Mouse (Mus musculus): ENCODE data around the gene Tekt5.

Tekt5 gene

DNA sequence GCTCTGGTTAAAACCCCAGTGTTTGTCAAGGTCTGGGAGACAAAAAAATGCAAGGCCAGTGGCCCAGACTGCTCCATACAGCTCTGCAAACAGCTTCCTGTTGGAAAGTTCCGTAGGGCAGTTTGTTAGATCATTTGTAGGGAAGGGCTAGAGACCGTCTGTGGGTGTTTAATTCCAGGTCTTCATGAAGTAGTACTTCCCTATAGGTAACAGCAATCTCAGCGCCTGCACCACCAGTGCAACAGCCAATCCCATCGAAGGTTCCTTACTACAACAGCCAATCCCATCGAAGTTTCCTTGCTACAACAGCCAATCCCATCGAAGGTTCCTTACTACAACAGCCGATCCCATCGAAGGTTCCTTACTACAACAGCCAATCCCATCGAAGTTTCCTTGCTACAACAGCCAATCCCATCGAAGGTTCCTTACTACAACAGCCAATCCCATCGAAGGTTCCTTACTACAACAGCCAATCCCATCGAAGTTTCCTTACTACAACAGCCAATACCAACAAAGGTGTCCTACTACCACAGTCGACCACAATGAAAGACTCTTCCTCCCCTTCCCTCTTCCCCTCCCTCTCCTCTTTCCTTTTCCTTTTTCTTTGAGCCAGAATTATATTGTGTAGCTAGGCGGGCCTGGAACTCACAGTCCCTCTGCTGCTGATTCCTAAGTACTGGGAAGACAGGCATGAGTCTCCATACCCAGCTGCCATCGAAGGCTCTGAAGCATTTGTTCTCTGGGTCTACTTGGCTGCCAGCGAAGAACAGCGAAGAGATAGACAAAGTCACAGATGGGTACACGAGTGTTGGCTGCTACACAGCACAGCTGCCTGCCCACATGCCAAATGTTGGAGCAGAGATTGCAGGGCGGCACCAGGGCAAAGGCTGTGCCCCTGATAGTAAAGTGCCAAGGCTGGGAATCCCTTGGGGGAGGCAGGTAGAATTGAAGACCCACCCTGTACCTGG, 58.6 kb downstream of the Tekt5 start:
- no peak for DNase-seq (ENCODE audit: low spot score in 2 of 2)

DNA sequence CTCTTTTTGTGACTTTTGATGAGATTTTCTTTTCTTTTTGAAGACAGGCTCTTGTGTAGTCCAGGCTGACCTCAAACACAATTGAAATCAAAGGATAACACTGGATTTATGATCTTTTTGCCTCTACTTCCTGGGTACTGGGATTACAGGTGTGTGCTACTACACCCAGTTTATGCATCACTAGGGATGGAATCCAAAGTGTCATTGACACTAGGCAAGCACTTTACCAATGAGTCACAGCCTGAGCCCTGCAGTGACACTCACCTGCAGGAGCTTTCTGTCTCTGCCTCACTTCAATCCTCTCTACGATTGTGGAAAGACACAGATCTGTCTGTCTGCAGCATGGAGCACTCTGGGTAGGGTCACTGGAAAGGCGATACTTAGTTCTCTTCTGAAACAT, 59.3 kb downstream of the Tekt5 start:
- no peak for DNase-seq (ENCODE audit: low spot score in 2 of 2)

DNA sequence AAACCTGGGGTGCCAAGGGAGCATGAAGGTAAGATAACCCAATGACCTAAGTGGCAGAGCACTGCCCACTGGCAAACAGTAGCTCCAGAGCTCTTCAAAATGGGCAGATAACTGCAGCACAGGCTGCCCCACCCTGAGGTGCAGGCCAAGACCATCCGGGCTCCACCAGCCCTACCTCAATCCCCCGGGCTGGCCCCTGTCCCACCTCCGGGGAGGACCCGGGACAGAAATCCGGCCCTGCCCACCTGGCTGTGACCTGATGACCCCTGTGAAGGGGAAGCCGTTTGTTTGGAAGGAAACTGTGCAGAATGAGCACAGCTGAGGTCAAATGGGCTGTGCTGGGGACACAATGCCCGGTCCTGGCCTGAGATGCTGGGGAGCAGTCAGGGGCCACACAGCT, 62.6 kb downstream of the Tekt5 start:
- DNase-seq (ENCODE audit: low spot score in 2 of 2) = no peak

DNA sequence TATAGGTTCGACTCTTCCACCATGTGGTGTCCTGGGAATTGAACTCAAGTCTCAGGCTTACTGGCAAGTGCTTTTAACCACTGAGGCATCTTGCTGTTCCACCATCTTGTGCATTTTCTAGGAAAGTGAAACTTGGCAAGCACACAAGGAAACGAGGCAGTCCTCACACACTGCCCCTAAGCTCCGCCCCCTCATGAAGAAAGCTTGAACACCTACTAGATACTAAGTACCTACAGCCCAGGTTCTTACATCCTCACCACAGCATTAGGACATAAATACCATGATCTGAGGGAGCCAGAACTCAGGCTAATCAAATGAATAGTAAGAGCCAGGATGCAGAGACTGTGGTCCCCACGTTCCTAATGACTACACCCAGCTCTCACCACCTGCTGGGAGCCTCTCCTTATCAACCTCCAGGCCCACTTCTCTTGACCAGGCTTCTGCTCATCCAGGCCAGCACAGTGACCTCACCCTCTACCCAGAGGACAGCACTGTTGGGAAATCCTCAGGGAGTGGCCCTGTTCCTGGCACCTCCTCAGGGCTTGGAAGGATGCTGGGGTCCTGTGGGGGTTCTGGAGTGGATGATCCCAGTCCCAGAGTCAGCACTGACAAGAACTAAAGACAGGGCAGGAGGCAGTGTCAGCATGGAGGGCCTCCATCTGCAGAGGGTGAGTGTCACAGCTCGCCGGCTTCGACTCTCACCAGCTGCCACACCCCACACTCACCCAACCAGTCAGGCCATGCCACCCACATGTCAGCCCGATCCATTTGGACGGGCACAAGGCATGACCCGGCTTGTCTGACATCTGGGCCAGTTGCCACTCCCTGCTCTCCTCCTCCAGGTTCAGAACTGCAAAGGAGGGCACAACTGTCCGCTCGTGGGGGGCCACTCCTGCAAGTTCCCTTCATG, 64.4 kb downstream of the Tekt5 start:
- no peak for DNase-seq (ENCODE audit: low spot score in 2 of 2)

DNA sequence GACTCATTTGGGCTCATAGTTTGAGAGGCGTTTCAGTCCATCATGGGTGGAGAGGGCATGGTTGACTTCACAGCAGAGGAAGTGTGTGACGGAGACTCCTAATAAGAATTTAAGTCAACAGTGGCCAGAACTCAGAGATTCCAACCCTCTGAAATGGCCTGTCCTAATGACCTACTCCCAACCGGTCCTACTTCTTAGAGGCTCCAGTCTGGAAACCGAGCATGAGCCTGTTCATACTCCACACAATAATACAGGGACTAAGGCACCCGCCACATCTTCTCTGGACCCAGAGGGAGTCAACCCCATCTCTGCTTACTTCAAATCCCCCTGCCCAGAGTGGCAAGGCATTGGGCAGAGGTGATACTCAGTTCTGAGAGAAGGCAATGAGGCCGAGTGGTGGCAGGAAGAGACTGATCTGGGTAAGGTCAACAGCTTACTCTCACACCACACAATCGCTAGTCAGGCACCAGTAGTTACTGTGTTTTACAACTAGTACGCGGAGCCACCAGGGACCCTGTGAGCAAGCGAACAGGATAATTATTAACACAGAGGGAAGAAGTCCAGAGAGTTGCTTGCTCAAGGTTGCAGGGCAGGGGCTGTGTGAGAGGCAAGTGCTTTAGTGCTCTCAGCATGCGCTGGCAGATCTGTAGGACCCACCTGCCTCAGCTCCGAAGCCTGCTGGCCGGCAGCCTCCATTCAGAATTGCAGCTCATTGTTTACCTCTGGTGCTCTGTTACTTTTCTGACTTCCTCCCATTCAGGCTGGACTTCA, 67.5 kb downstream of the Tekt5 start:
- DNase-seq (ENCODE audit: low spot score in 2 of 2) = no peak

DNA sequence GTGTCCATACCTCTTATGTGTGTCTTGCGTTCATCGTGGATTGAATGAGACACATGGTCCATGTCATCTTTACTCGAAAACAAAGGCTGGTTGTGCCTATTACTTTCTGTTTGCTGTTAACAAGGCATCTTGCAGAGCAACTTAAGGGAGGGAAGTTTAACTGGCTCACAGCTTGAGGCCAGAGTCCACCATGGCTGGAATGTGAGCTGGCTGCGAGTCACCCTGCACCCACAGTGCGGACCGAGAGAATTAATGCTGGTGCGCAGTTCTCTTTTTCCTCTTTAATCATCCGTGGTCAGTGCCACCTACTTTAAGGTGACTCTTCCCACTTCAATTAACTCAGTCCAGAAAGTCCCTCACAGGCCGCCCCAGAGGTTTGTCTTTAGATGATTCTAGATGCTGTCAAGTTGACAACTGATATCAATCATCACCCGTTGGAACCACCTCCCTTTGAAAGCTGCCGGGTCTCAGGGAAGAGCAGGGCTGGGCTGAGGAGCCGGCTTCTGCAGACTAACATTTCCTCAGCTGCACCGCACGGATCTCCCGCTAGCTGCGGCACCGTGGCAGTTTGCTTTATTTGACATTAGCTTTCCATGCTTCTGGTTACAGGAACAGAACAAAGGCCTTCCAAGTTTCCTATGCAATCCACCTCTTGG, 75.2 kb downstream of the Tekt5 start:
- no peak for DNase-seq (ENCODE audit: low spot score in 2 of 2)

DNA sequence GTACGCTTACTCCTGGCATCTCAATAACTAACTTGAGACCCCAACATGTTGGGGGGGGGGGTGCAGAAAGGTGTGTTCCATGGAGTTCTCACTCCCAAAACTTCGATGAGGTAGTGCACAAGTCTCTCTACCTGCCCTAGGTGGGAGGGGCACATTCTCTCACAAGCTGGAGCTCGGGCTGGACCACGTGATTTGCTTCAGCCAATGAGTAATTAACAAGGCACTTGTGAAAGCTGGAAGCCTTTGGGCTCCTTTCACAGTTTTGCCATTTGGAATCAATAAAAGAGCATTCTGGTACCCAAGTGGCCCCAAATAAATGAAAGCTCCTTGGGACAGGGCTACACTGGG, 78.1 kb downstream of the Tekt5 start:
- no peak for DNase-seq (ENCODE audit: low spot score in 2 of 2)

DNA sequence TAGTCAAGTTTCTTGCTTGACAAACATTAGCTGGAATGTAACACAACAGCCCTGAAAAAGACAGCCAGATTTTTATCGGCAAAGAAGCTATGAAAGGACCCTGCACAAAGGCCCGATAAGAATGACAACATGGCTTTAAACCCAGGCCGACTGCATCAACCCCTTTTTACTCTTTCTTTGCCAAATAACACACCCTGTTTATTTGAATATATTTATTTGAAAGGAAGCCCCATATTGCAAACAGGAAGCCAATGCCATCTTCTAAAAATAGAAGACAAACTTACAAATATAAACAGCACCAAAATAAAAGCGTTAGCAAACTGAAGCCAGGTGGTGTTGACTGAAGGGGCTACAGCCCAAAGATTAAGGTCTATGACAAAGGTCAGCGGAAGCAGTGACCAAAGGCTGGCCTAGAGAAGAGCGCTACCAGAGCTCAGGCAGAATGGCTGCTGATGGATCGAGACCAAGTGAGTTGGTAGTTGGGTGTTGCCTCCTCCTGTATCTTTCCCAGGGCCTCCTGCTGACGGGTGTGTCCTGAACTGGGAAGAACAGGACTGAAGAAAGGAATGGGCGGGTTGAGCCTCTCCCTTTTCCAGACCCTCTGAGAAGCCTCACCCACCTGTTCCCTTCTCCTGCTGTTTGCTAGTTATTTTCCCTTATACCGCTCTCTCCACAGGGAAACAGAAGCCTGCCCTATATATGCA, 78.6 kb downstream of the Tekt5 start:
- no peak for DNase-seq (ENCODE audit: low spot score in 2 of 2)

DNA sequence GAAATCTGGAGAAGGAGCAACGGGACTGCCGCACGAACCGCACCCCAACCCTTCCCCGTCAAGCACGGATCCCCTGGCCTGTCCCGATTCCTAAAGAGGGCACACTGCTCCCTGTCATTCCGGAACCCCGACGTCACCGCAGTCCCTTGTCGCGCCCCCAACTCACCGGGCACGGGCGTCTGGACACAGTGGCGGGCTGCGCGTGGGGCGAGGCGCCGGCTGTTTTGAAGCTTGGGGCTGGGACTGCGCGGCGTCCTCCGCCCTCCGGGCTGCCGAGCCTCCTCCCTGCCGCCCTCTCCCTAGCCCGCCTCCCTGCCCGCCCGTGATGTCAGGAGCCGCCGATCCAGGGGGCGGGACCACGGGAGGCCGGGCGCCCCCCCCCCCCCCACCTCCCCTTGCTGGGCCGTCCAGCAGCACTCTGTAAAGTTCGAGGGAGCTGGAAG, 81.6 kb downstream of the Tekt5 start, which contains the start of gene Emp2:
Gene Emp2 (minus strand): TSS at position 323 of the 443 bp plus-strand sequence.
- no peak for DNase-seq (ENCODE audit: low spot score in 2 of 2)

DNA sequence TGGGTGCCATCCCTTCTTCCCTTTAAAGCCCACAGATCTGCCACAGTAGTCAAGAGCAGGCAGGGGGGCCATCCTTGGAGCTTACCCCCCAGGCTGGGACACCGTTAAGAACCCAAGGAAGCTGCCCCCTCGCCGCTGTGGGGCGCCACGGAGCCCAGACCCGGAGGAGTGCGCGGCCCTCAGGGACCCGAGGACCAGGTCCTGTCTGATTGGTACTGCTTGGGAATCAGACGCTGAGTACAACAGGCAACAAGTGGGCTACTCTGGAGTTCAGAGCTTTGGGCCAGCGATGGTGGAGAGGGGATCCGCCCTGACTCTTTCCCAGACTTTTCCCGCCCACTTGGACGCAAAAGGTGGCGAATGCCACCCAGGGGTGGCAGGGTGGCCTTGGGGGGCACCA, 82.1 kb downstream of the Tekt5 start:
- no peak for DNase-seq (ENCODE audit: low spot score in 2 of 2)

DNA sequence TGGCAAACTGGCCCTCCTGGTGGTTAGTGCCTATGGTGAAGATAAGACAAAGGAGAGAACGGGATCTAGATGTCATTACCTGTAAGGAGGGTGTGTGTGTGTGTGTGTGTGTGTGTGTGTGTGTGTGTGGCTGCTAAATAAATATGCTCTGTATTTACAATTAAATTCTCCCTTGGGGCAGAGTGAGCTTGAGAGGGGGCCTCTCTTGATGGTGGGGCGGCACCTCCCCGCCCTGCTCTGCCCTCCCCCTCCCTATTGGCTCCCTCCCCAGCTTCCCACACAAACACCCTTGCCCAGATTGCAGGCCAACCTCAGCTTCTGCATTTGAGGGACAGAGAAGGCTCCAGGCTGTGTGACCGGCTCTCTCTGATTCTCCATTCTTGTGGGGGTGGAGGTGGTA, 83.3 kb downstream of the Tekt5 start:
- DNase-seq (ENCODE audit: low spot score in 2 of 2) = no peak

DNA sequence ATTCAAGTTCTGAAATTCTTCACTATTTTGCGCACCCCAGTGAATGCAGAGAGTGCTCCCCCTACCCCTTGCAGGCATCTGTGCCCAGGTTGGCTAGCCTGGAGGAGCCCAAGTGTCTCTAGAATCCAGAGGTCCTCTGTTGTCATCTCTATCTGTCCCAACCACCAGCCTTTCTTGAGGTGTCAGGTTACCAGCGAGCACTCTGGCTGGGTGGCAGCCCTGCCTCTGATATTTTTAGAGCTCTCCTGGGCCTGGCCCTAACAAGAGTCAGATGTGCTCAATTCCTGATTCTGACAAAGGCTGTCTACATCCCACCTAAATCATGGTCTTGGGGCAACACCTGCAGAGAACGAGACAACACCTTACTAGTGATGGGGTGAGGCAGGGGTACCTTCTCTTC, 84.2 kb downstream of the Tekt5 start:
- DNase-seq (ENCODE audit: low spot score in 2 of 2) = no peak

DNA sequence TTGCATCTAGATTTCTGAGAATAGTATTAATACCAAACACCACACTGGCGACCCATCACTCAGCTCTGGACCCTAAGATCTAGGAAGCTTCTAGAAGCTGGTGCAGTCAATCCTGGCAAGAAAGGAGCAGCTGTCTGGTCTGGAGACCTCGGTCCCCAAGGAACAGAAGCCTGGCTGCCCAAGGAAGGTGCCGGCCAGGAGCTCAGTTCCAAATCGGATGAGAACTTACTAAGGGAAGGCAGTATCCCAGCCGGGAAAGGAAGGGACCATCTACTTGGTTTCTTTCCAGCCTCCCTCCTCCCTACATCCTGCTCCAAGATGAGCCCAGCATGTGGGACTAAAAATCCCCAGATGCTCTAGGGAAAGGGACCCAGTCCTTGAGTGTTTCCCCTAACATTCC, 84.8 kb downstream of the Tekt5 start:
- DNase-seq (ENCODE audit: low spot score in 2 of 2) = no peak
